Mouse (Mus musculus) common myeloid progenitor, adult 5-6 weeks (primary cell): ENCODE data around the gene Fndc3b. TPM values are rescaled to one million over a fixed set of nuclear protein-coding genes. Genes with fewer than 3 reads are reported as not detected.

ENCODE experiments used
- ATAC-seq: replicated peaks from 2 replicates; pipeline ENCODE4 v1.8.0; 2016; ENCODE audit warnings: low read depth, mild to moderate bottlenecking, moderate TSS enrichment, inconsistent platforms; ENCODE audit not compliant: poor library complexity, severe bottlenecking
- total RNA-seq: library from RNA; stranded (forward); fragments of 200-1000, 187-1606 nt; gene quantifications from 2 replicates; pipeline ENCODE4 v1.2.3, GENCODE M21; 2017

Fndc3b gene
- total RNA-seq, 1 experiment from 2014 or later, result 9.0 TPM

- no peak for ATAC-seq
Observed at GRCm38 (mm10) chr3:27600645-27601044, 110.5 kb downstream of the Fndc3b start.

GRCm38 (mm10) chr3:27600197-27600596 lies 110.9 kb downstream of the Fndc3b start:
- ATAC-seq, result no peak

GRCm38 (mm10) chr3:27598437-27599382 lies 112.4 kb downstream of the Fndc3b start:
- no peak for ATAC-seq

- no peak for ATAC-seq
Observed at GRCm38 (mm10) chr3:27593485-27594138, 117.5 kb downstream of the Fndc3b start.

- ATAC-seq, result no peak
Observed at GRCm38 (mm10) chr3:27592728-27593484, 118.2 kb downstream of the Fndc3b start.

GRCm38 (mm10) chr3:27590823-27591222 lies 120.3 kb downstream of the Fndc3b start:
- ATAC-seq, result no peak

GRCm38 (mm10) chr3:27589305-27589704 lies 121.8 kb downstream of the Fndc3b start:
- ATAC-seq, result no peak

GRCm38 (mm10) chr3:27588604-27589003 lies 122.5 kb downstream of the Fndc3b start:
- no peak for ATAC-seq

GRCm38 (mm10) chr3:27584607-27585605 lies 126.2 kb downstream of the Fndc3b start:
- peak; percentile 89 for ATAC-seq

GRCm38 (mm10) chr3:27581931-27582840 lies 128.9 kb downstream of the Fndc3b start:
- ATAC-seq, result no peak

GRCm38 (mm10) chr3:27580956-27581355 lies 130.2 kb downstream of the Fndc3b start:
- ATAC-seq, result no peak

- no peak for ATAC-seq
Observed at GRCm38 (mm10) chr3:27579894-27580613, 131.1 kb downstream of the Fndc3b start.

- peak; percentile 73 for ATAC-seq
Observed at GRCm38 (mm10) chr3:27579229-27579628, 131.9 kb downstream of the Fndc3b start.

GRCm38 (mm10) chr3:27577349-27578025 lies 133.6 kb downstream of the Fndc3b start:
- ATAC-seq, result no peak

- no peak for ATAC-seq
Observed at GRCm38 (mm10) chr3:27574241-27574640, 136.9 kb downstream of the Fndc3b start.

GRCm38 (mm10) chr3:27573458-27573857 lies 137.6 kb downstream of the Fndc3b start:
- ATAC-seq, result no peak

- ATAC-seq, result no peak
Observed at GRCm38 (mm10) chr3:27572305-27572704, 138.8 kb downstream of the Fndc3b start.
